Mouse (Mus musculus): ENCODE data around the gene Unc93b1.

Gene Unc93b1

GRCm38 (mm10) chr19:3935032-3935895 lies at the start of gene Unc93b1:
TSS of gene Unc93b1 (plus strand) at chr19:3935186.
- peak; percentile 58 for DNase-seq (ENCODE audit: low spot score)

GRCm38 (mm10) chr19:3889096-3889495 lies 45.9 kb upstream of the Unc93b1 start:
- no peak for DNase-seq (ENCODE audit: low spot score)

- no peak for DNase-seq (ENCODE audit: low spot score)
These were observed 44.8 kb upstream of the Unc93b1 start for GRCm38 (mm10) chr19:3890181-3890580.

- no peak for DNase-seq (ENCODE audit: low spot score)
These were observed 41.4 kb upstream of the Unc93b1 start for GRCm38 (mm10) chr19:3893545-3894116.

- DNase-seq (ENCODE audit: low spot score), result no peak
These were observed 40.7 kb upstream of the Unc93b1 start for GRCm38 (mm10) chr19:3894294-3894693.

GRCm38 (mm10) chr19:3895171-3895631 lies 39.8 kb upstream of the Unc93b1 start:
- no peak for DNase-seq (ENCODE audit: low spot score)

- DNase-seq (ENCODE audit: low spot score), result no peak
These were observed 38.8 kb upstream of the Unc93b1 start for GRCm38 (mm10) chr19:3896208-3896607.

- DNase-seq (ENCODE audit: low spot score), result no peak
These were observed 37.4 kb upstream of the Unc93b1 start for GRCm38 (mm10) chr19:3897557-3897956.

GRCm38 (mm10) chr19:3898952-3899351 lies 36.0 kb upstream of the Unc93b1 start:
- no peak for DNase-seq (ENCODE audit: low spot score)

GRCm38 (mm10) chr19:3899618-3900017 lies 35.4 kb upstream of the Unc93b1 start:
- no peak for DNase-seq (ENCODE audit: low spot score)

- DNase-seq (ENCODE audit: low spot score), result no peak
These were observed 32.0 kb upstream of the Unc93b1 start for GRCm38 (mm10) chr19:3902966-3903365.

GRCm38 (mm10) chr19:3903648-3904362 lies 31.2 kb upstream of the Unc93b1 start:
- no peak for DNase-seq (ENCODE audit: low spot score)

GRCm38 (mm10) chr19:3904363-3904675 lies 30.7 kb upstream of the Unc93b1 start:
- DNase-seq (ENCODE audit: low spot score), result no peak

GRCm38 (mm10) chr19:3905261-3905969 lies 29.6 kb upstream of the Unc93b1 start:
- no peak for DNase-seq (ENCODE audit: low spot score)

GRCm38 (mm10) chr19:3906326-3906725 lies 28.7 kb upstream of the Unc93b1 start:
- DNase-seq (ENCODE audit: low spot score), result peak; percentile 23

GRCm38 (mm10) chr19:3906795-3907786 lies 27.9 kb upstream of the Unc93b1 start, which contains the start of gene Tcirg1:
TSS of gene Tcirg1 (minus strand) at chr19:3907133.
- DNase-seq (ENCODE audit: low spot score), result peak; percentile 52

- DNase-seq (ENCODE audit: low spot score), result no peak
These were observed 26.9 kb upstream of the Unc93b1 start for GRCm38 (mm10) chr19:3907876-3908660.

GRCm38 (mm10) chr19:3910206-3910605 lies 24.8 kb upstream of the Unc93b1 start:
- DNase-seq (ENCODE audit: low spot score), result no peak

GRCm38 (mm10) chr19:3912337-3913204 lies 22.4 kb upstream of the Unc93b1 start, which contains the start of gene Ndufs8:
TSS of gene Ndufs8 (minus strand) at chr19:3912774.
- DNase-seq (ENCODE audit: low spot score), result peak; percentile 95
